Mouse (Mus musculus) hindbrain, postnatal 0 days (tissue): ENCODE measurements around the gene Sh3pxd2a. TPM values are rescaled to one million over a fixed set of nuclear protein-coding genes. Genes with fewer than 3 reads are reported as not detected.
A peak's percentile ranks its signal among the peaks of the same experiment; 100 is the strongest.

ENCODE experiments used
- ATAC-seq: fragments of 200-750 bp; cut with Nextera tagmentation; 2 replicates; pipeline ENCODE4 v1.8.0; 2017; ENCODE audit warnings: mild to moderate bottlenecking, moderate TSS enrichment, moderate library complexity
- DNase-seq: peaks from one replicate; pipeline ENCODE4 v3.0.0-alpha.2; 2015; ENCODE audit warnings: low spot score
- H3K27ac ChIP-seq: fragments of 300-500 bp; sonication (generic); 2 replicates; pipeline ENCODE4 v1.5.1; 2014; ENCODE audit warnings: mild to moderate bottlenecking
- H3K27me3 ChIP-seq: fragments of 300-500 bp; sonication (generic); 2 replicates; pipeline ENCODE4 v1.6.1; 2014; ENCODE audit warnings: low read length, mixed read lengths; ENCODE audit not compliant: insufficient read depth
- H3K36me3 ChIP-seq: fragments of 300-500 bp; sonication (generic); 2 replicates; pipeline ENCODE4 v1.6.1; 2014; ENCODE audit warnings: low read length, mixed read lengths; ENCODE audit not compliant: insufficient read depth
- H3K4me1 ChIP-seq: fragments of 300-500 bp; sonication (generic); 2 replicates; pipeline ENCODE4 v1.6.1; 2014; ENCODE audit warnings: antibody characterized with exemption, low read length, mixed read lengths; ENCODE audit not compliant: insufficient read depth
- H3K4me2 ChIP-seq: fragments of 300-500 bp; sonication (generic); 2 replicates; pipeline ENCODE4 v1.6.1; 2014; ENCODE audit warnings: low read depth, mild to moderate bottlenecking, low read length, moderate library complexity, mixed read lengths
- H3K4me3 ChIP-seq: fragments of 300-500 bp; sonication (generic); 2 replicates; pipeline ENCODE4 v1.5.1; 2014; ENCODE audit warnings: low read length
- H3K9ac ChIP-seq: fragments of 300-500 bp; sonication (generic); replicated peaks from 2 replicates; pipeline ENCODE4 v1.6.1; 2014; ENCODE audit warnings: mild to moderate bottlenecking, low read length, moderate library complexity, mixed read lengths
- H3K9me3 ChIP-seq: fragments of 300-500 bp; sonication (generic); 2 replicates; pipeline ENCODE4 v1.6.1; 2016; ENCODE audit warnings: low read length, mixed read lengths
- CTCF ChIP-seq: IDR thresholded peaks from 2 replicates; pipeline ENCODE4 v1.5.1; 2016; ENCODE audit warnings: antibody characterized with exemption, control low read depth, low read depth
- WGBS: fragments of 180-500 bp; shearing (Covaris S2); extraction: QIAGEN DNeasy Blood & Tissue Kit; methylation state at CpG from one replicate; pipeline ENCODE4 v1.1.7; 2014; 5-methylcytosine and 5-hydroxymethylcytosine counted together
- polyA plus RNA-seq: library from polyadenylated mRNA; unstranded; fragments of >200 nt; fragmentation: Nextera tagmentation; extraction: Ambion mirVana; gene quantifications from 2 replicates; pipeline ENCODE4 v1.2.1, GENCODE M21; 2015
- total RNA-seq: library from RNA; depleted of rRNA; stranded (reverse); fragments of >200 nt; gene quantifications from 2 replicates; pipeline ENCODE4 v1.2.3, GENCODE M21; 2014

Sh3pxd2a gene
- total and polyA plus RNA-seq, 2 experiments from 2014 or later: 1.8 to 25.5 TPM

DNA sequence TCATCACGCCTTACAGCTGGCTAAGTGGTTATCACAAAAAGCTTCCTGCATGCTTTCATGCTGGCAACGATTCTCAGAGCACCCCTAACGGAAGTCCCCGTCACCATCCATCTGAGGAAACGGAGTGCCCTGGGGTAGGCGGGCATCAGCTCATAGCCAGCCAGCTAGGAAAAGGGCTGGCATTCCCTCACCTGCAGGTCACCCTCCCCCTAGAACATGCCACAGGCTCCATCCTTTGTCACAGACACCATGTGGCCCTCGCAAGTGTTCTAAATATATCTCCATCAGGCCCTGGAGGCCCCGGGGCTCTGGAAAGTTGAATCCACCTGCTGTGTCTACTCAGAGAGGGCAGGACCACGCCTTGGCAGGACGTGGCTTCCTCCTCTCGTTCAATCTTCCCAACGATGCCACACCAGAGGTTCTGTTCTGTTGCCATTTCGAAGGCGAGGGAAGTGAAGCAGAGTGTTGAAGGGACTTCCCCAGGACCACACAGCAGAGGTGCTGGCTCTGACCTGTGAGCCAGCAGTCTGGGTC is 15.5 kb downstream of the Sh3pxd2a start:
- no peak for TF ChIP-seq CTCF
- Histone ChIP-seq H3K9ac (no peak overlapping the region), H3K27ac (no peak overlapping the region), H3K4me2 (no peak overlapping the region), H3K4me1 (peaks cover 17% of the 10 kb centered on the region), H3K36me3 (no peaks in the 10 kb centered on the region), H3K9me3 (no peaks in the 10 kb centered on the region), H3K27me3 (no peaks in the 10 kb centered on the region), H3K4me3 (no peak overlapping the region)
- WGBS: 73% methylated on average over 14 of the region's 14 CpGs
- no peak for DNase-seq
- ATAC-seq: no peak

DNA sequence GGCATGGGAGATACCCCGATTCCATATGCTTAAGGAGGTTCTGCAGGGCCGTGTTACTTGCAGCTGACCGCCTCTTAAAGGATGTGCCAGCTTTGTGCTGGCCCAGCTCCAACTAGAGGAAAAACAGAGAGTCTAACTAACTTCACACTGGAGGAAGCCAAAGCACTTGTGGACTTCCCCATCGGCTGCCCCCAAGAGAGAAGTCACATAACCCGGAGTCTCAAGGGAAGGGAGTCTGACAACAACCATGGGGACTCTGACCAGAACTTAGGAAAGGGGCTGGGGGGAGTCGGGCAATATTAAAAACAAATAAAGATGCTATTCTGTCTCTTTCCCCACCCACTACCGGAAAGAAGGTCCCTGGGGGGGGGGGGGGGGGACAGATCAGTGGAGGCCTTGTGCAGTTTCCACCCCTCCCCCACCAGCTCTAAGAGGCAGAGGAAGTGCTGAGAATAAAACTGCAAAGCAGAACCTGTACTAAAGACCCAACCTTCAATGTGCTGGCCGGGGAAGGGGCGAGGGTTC is 17.3 kb downstream of the Sh3pxd2a start:
- Histone ChIP-seq H3K4me1 (peaks cover 16% of the 10 kb centered on the region), H3K9ac (no peak overlapping the region), H3K9me3 (no peaks in the 10 kb centered on the region), H3K36me3 (no peaks in the 10 kb centered on the region), H3K4me2 (peak overlapping the region; percentile 11; the same call in 1 of the 2 replicates), H3K4me3 (no peak overlapping the region), H3K27me3 (no peaks in the 10 kb centered on the region), H3K27ac (no peak overlapping the region)
- WGBS: 29% methylated on average over 9 of the region's 9 CpGs
- DNase-seq: peak; percentile 77
- no peak for TF ChIP-seq CTCF
- ATAC-seq: peak; percentile 58; the same call in 1 of the 2 replicates

DNA sequence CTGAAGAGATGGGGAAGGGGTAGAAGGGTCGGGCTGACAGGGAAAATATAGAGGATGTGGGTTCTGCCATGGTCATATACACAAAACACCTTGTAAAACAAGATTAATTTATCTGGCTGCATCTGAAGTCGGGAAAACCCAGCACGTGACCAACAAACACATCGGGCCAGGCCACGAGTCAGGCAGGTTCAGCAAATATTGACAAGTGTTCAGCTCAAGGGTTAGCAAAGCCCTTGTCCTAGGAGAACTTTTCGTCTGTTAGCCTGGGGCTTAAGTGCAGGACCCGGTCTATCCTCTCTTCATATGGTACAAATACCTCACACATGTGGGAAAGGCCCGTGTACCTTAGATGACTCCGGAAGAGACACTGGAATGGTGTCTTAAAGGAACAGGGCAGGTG is 18.1 kb downstream of the Sh3pxd2a start:
- no peak for TF ChIP-seq CTCF
- Histone ChIP-seq H3K4me2 (no peak overlapping the region), H3K9me3 (no peaks in the 10 kb centered on the region), H3K27ac (no peak overlapping the region), H3K27me3 (no peaks in the 10 kb centered on the region), H3K36me3 (no peaks in the 10 kb centered on the region), H3K4me3 (no peak overlapping the region), H3K4me1 (peaks cover 16% of the 10 kb centered on the region), H3K9ac (no peak overlapping the region)
- no peak for DNase-seq
- no peak for ATAC-seq
- WGBS: 81% methylated on average over 9 of the region's 9 CpGs

DNA sequence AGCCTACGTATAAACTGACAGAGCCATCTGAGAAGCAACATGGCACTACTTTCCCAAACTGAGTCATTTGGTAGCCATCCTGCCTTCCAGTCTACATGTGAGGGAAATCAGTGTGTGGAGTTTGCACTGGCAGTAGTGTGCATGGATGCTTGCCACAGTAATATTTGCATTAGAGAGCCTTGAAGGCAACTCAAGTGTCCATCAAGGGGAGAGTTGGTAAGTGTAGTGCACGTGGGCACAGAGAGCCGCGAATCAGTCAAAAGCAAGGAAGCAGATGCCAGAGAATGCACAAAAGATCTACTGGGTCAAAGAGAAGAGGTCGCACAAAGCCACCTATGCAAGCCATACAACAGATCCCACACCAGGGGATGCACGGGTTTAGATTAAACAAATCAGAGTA is 18.5 kb downstream of the Sh3pxd2a start:
- Histone ChIP-seq H3K9ac (no peak overlapping the region), H3K36me3 (no peaks in the 10 kb centered on the region), H3K27me3 (no peaks in the 10 kb centered on the region), H3K4me3 (no peak overlapping the region), H3K9me3 (no peaks in the 10 kb centered on the region), H3K27ac (no peak overlapping the region), H3K4me2 (no peak overlapping the region), H3K4me1 (peaks cover 16% of the 10 kb centered on the region)
- 75% methylated on average over 6 of the region's 6 CpGs for WGBS
- DNase-seq (no peak), ATAC-seq (no peak)
- no peak for TF ChIP-seq CTCF

DNA sequence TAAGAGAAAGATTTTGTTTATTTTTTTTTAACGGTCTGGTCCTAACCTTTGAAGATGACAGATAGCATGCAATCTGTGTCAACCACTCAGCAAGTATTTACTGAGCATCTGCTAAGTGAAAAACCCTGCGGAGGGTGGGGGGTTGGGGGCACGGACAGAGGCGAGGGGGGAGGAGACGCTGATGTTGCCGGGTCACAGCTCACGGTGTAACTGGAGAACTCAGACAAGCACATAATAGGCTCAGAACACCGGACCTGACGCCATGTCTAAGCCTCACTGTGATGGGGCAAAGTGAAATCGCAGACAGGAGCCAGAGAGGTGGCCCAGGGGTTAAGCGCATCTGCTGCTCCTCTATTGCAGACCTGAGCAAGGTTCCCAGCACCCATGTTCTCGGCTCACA is 19.7 kb downstream of the Sh3pxd2a start:
- DNase-seq (no peak), ATAC-seq (no peak)
- no peak for TF ChIP-seq CTCF
- Histone ChIP-seq H3K27ac (no peak overlapping the region), H3K9me3 (no peaks in the 10 kb centered on the region), H3K27me3 (no peaks in the 10 kb centered on the region), H3K36me3 (no peaks in the 10 kb centered on the region), H3K4me3 (no peak overlapping the region), H3K4me1 (peaks cover 16% of the 10 kb centered on the region), H3K4me2 (no peak overlapping the region), H3K9ac (no peak overlapping the region)
- 53% methylated on average over 12 of the region's 12 CpGs for WGBS

DNA sequence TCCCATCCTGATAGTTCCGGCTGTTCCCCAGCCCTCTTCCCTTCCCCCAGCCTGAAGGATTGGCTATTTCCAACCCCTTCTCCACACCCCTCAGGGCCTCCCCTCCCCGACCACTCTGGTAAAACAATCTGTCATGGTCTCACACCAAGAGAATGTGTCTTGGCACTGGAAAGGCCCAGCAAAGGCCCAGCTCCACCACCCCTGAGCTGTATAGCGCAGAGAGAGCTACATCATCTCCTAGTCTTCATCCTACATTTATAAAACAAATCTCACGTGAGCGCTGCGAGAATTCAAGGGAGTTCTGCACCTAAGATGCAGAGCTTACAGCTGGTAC is 21.9 kb downstream of the Sh3pxd2a start:
- DNase-seq: no peak
- no peaks in the 10 kb centered on the region for H3K9me3 ChIP-seq
- no peak overlapping the region for H3K9ac ChIP-seq
- H3K36me3 ChIP-seq: no peaks in the 10 kb centered on the region
- no peak overlapping the region for H3K4me3 ChIP-seq
- ATAC-seq: peak; percentile 25
- no peak for TF ChIP-seq CTCF
- H3K4me2 ChIP-seq: no peak overlapping the region
- peaks cover 12% of the 10 kb centered on the region for H3K4me1 ChIP-seq
- no peaks in the 10 kb centered on the region for H3K27me3 ChIP-seq
- 79% methylated on average over 6 of the region's 6 CpGs for WGBS
- H3K27ac ChIP-seq: no peak overlapping the region

DNA sequence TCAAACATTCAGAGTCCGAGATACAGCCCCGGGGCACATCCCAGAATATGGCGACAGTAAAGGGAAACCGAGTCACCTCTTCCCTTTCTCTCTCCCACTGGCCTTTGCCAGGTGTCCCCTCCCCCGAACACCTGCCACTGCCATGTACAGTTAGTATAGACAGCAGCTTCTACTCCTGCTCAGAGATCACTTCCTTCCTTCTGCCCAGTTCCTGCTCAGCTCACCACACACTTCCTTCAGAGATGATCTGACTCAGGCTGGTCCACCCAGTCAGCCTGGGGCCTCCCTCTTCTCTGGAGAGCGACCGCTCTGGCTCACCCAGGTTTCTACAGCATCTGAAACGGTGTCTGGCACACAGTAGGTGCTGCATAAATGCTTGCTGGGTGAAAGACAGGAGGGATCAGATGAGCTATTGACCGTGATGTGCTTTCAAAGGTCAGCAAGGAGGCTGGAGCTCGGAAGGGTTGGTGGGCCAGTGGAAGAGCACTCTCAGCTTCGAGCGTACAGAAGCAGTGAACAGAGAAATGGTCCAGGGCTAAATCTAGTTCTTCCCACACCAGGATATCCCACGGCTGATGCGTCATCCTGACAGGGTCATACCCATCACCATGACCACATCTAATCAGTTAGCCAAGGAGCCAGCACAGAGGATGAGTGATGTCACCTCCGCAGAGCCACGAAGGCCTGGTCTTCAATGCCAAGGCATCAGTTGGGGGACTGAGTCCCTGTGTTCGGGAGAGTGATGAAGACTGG is 22.5 kb downstream of the Sh3pxd2a start:
- H3K9me3 ChIP-seq: no peaks in the 10 kb centered on the region
- 79% methylated on average over 17 of the region's 17 CpGs for WGBS
- no peaks in the 10 kb centered on the region for H3K36me3 ChIP-seq
- no peak overlapping the region for H3K9ac ChIP-seq
- H3K4me3 ChIP-seq: no peak overlapping the region
- DNase-seq: no peak
- TF ChIP-seq CTCF: no peak
- peaks cover 8% of the 10 kb centered on the region for H3K4me1 ChIP-seq
- no peaks in the 10 kb centered on the region for H3K27me3 ChIP-seq
- no peak overlapping the region for H3K27ac ChIP-seq
- no peak for ATAC-seq
- H3K4me2 ChIP-seq: no peak overlapping the region
